Mouse (Mus musculus) embryonic facial prominence, embryonic 13.5 days (tissue): Measurements from ENCODE around the gene Tex46. TPM values are rescaled to one million over a fixed set of nuclear protein-coding genes. Genes with fewer than 3 reads are reported as not detected.
A peak's percentile ranks its signal among the peaks of the same experiment; 100 is the strongest.

ENCODE experiments used
- ATAC-seq: fragments of 200-750 bp; cut with Nextera tagmentation; 2 replicates; pipeline ENCODE4 v1.8.0; 2017; ENCODE audit warnings: low read depth; ENCODE audit not compliant: insufficient number of reproducible peaks, insufficient read depth, low FRiP score, low TSS enrichment
- H3K27ac ChIP-seq: fragments of 300-500 bp; sonication (generic); 2 replicates; pipeline ENCODE4 v1.5.1; 2015; ENCODE audit warnings: moderate library complexity, mild to moderate bottlenecking, inconsistent platforms
- H3K27me3 ChIP-seq: fragments of 300-500 bp; sonication (generic); 2 replicates; pipeline ENCODE4 v1.6.1; 2015; ENCODE audit warnings: mild to moderate bottlenecking, inconsistent platforms
- H3K36me3 ChIP-seq: fragments of 300-500 bp; sonication (generic); 2 replicates; pipeline ENCODE4 v1.6.1; 2015; ENCODE audit warnings: mild to moderate bottlenecking, inconsistent platforms
- H3K4me1 ChIP-seq: fragments of 300-500 bp; sonication (generic); 2 replicates; pipeline ENCODE4 v1.6.1; 2015; ENCODE audit warnings: inconsistent platforms
- H3K4me2 ChIP-seq: fragments of 300-500 bp; sonication (generic); 2 replicates; pipeline ENCODE4 v1.6.1; 2015; ENCODE audit warnings: moderate library complexity, mild to moderate bottlenecking, inconsistent platforms
- H3K4me3 ChIP-seq: fragments of 300-500 bp; sonication (generic); 2 replicates; pipeline ENCODE4 v1.5.1; 2015; ENCODE audit warnings: mild to moderate bottlenecking, inconsistent platforms
- H3K9ac ChIP-seq: fragments of 300-500 bp; sonication (generic); 2 replicates; pipeline ENCODE4 v1.6.1; 2015; ENCODE audit warnings: mild to moderate bottlenecking, inconsistent platforms
- H3K9me3 ChIP-seq: fragments of 300-500 bp; sonication (generic); 2 replicates; pipeline ENCODE4 v1.6.1; 2016; ENCODE audit warnings: inconsistent platforms
- WGBS: fragments of 180-500 bp; shearing (Covaris S2); methylation state at CpG from one replicate; pipeline ENCODE4 v1.1.7; 2015; ENCODE audit warnings: mixed read lengths; 5-methylcytosine and 5-hydroxymethylcytosine counted together
- polyA plus RNA-seq: library from polyadenylated mRNA; unstranded; fragments of >200 nt; fragmentation: Nextera tagmentation; extraction: Ambion mirVana; gene quantifications from 2 replicates; pipeline ENCODE4 v1.2.1, GENCODE M21; 2015

The Tex46 gene
- polyA plus RNA-seq, 1 experiment from 2014 or later: not detected

DNA sequence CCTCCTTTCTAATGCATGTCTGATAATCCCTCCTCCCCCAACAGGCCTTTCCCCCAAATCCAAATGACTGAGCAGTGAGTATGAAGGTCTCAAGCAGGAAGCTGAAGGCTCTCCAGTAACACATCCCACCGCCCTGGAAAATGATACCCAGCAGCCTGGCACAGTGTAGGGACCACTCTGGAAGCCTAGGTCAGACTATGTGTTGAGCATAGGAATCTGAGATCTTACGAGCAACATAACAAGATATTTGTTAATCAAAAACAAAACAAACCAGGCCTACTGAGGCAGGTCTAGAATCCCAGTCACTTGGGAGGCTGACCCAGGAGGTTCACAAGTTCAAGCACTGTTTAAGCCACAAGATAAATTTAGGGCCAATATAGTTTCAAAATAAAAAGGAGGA, 9.7 kb upstream of the Tex46 start:
- Histone ChIP-seq H3K9me3 (no peaks in the 10 kb centered on the region), H3K4me1 (peaks cover 18% of the 10 kb centered on the region), H3K9ac (peak overlapping the region; percentile 99), H3K36me3 (0 out of 2 replicates have a peak, but pooled peaks cover 6% of the 10 kb centered on the region), H3K4me3 (peak overlapping the region; percentile 89), H3K27ac (no peak overlapping the region), H3K4me2 (peak overlapping the region; percentile 64), H3K27me3 (no peaks in the 10 kb centered on the region)
- ATAC-seq: no peak
- WGBS: 83% methylated on average over 2 of the region's 2 CpGs

DNA sequence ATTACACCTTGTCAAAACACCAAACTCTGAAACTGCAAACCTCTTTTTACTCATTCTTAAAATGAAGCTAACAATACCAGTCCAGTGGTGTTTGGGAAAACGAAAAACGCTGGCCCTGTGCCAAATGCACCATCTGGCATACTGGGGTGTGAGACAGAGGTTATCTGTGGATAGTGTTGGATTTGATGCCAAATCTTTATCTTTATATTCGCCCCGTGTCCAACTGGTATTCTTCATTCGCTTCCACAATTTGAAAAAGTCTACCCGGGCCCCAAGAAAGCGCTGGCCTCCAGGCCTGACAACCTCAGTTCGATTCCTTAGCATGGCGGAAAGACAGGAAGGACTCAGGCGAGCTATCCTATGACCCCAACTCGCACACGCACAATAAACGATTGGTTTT, 8.8 kb upstream of the Tex46 start:
- Histone ChIP-seq H3K27ac (peak overlapping the region; percentile 91), H3K27me3 (no peaks in the 10 kb centered on the region), H3K4me2 (peak overlapping the region; percentile 64), H3K9ac (peak overlapping the region; percentile 99), H3K9me3 (no peaks in the 10 kb centered on the region), H3K4me1 (peaks cover 18% of the 10 kb centered on the region), H3K36me3 (0 out of 2 replicates have a peak, but pooled peaks cover 6% of the 10 kb centered on the region), H3K4me3 (peak overlapping the region; percentile 89)
- no peak for ATAC-seq
- under 1% methylated on average over 13 of the region's 13 CpGs for WGBS

DNA sequence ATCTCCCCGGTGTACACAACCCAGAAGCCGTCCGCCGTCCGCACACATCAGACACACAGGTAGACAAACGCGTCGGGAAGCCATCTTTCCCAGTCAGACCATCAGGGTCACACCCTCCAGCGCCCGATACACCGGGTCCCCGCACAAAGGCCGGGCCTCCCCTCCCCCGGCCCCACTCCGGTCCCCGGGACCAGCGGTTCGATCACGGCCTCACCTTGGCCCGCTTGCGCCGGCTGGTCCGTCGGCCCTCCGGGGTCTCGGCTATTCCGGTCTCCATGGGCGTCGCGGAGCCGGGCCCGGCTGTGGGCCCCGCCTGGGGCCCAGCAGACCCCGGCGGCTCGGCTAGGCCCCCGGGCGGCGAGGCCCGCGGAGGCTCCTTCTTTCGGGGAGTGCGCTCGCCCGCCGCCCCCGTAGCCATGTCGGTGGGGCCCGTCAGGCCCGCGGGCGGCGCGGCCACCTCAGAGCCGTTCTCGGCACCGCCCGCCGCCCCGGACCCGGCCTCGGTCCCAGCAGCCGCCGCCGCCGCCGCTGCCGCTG, 8.2 kb upstream of the Tex46 start:
- H3K9me3 ChIP-seq: no peaks in the 10 kb centered on the region
- peak overlapping the region; percentile 99 for H3K9ac ChIP-seq
- H3K4me3 ChIP-seq: peak overlapping the region; percentile 89
- peak overlapping the region; percentile 64 for H3K4me2 ChIP-seq
- no peaks in the 10 kb centered on the region for H3K27me3 ChIP-seq
- H3K4me1 ChIP-seq: peaks cover 18% of the 10 kb centered on the region
- H3K27ac ChIP-seq: peak overlapping the region; percentile 91
- ATAC-seq: peak; percentile 65
- under 1% methylated on average over 68 of the region's 68 CpGs for WGBS
- 0 out of 2 replicates have a peak, but pooled peaks cover 6% of the 10 kb centered on the region for H3K36me3 ChIP-seq

DNA sequence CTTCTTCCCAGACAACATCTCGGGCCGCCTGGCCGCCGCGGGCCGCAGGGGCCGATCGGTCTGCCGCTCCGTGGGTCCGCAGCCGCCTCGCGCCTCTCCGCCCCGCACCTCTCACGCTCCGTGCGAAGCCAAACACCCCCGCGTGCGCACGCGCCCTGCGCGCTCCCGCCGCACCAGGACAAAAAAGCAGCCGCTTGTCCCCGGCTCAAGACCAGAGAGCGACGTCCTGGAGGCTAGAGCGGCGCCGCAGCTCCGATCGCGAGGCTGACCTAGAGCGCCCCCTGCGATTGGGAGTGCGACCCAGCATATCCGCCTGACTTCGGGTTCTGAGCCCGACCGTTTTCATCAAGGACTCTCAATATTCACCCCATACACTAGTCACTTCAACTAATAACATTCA, 7.7 kb upstream of the Tex46 start, which contains the start of gene Kdm1a:
Gene Kdm1a (minus strand): TSS at position 156 of the 400 bp plus-strand sequence.
- H3K27me3 ChIP-seq: no peaks in the 10 kb centered on the region
- 0% methylated on average over 39 of the region's 45 CpGs for WGBS
- H3K4me2 ChIP-seq: peak within 1 kb of the TSS; percentile 64
- peak within 1 kb of the TSS; percentile 89 for H3K4me3 ChIP-seq
- peak; percentile 82 for ATAC-seq
- H3K9me3 ChIP-seq: no peaks in the 10 kb centered on the region
- H3K4me1 ChIP-seq: peaks cover 18% of the 10 kb centered on the region
- H3K36me3 ChIP-seq: 0 out of 2 replicates have a peak, but pooled peaks cover 6% of the 10 kb centered on the region
- H3K27ac ChIP-seq: peak within 1 kb of the TSS; percentile 91
- peak within 1 kb of the TSS; percentile 99 for H3K9ac ChIP-seq

DNA sequence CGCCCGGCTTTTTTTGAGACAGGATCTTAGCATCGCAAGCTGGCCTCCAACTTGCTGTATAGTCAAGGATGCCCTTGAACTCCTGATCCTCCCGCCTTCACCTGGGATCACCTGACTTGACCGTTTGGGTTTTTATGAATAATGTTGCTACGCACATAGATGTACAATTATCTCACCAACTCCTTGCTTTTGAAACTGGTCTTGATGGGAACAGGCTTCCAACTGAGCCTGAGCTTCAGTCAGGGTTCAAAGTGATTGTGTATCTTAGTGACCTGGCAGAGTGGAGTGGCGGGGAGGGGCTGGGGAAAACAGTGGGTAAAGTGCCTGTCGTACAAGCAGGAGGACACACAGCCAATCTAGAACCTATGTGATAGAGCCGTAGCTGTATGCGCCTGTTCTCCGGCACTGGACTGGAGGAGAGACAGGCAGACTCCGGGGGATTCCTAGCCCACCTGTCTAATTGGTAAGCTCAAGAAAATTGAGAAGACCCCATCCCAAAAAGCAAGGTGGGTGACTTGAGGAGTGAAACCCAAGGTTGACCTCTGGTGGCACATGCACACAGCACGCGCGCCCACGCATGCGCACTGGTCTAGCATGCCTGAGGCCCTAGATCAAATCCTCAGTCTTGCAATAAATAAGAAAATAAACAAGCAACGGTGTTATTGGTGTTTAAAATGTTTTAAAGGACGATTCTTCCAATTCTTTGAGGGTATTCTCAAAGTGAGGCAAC, 4.3 kb upstream of the Tex46 start:
- H3K27ac ChIP-seq: no peak overlapping the region
- peaks cover 4% of the 10 kb centered on the region for H3K4me1 ChIP-seq
- no peaks in the 10 kb centered on the region for H3K36me3 ChIP-seq
- 90% methylated on average over 19 of the region's 19 CpGs for WGBS
- no peak overlapping the region for H3K4me2 ChIP-seq
- H3K27me3 ChIP-seq: no peaks in the 10 kb centered on the region
- no peaks in the 10 kb centered on the region for H3K9me3 ChIP-seq
- no peak for ATAC-seq
- no peak overlapping the region for H3K9ac ChIP-seq
- no peak overlapping the region for H3K4me3 ChIP-seq

DNA sequence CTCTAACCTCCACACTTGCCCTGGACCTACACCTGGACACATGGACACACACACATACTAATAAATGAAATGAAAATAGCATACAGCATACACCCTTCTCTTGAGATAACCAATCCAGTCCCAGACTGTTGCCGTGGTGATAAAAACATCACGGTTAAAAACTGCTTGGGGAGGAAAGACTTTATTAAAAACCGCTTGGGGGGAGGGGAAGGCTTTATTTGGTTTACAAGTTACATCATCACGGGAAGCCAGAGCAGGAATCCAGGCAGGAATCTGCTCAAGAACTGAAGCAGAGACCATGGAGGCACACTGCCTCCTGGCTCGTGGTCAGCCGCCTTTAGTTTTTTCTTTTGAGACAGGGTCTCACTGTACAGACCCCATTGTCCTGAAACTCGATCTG, 3.4 kb downstream of the Tex46 start:
- ATAC-seq: no peak
- H3K4me3 ChIP-seq: no peak overlapping the region
- no peak overlapping the region for H3K4me2 ChIP-seq
- H3K4me1 ChIP-seq: no peaks in the 10 kb centered on the region
- H3K36me3 ChIP-seq: no peaks in the 10 kb centered on the region
- 63% methylated on average over 7 of the region's 7 CpGs for WGBS
- no peaks in the 10 kb centered on the region for H3K27me3 ChIP-seq
- H3K9me3 ChIP-seq: no peaks in the 10 kb centered on the region
- no peak overlapping the region for H3K27ac ChIP-seq
- no peak overlapping the region for H3K9ac ChIP-seq

DNA sequence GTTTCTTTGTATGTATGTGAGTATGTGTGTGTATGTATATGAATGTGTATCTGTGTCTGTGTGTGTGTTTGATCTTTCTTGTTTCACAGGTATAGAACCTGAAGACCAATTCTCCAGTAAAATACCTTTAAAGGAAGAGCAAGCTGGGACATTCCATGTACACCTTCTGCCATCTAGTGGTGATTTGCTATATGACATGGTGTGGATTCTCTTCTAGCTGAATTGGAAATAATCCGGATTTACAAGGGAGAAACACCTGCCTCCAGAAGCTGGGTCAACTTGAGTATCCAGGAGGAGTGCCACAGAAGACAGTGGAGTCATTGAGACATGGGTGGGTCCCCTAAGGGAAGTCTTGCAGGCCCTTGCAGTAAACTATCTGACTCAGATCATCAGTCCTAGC, 11.1 kb downstream of the Tex46 start:
- no peaks in the 10 kb centered on the region for H3K9me3 ChIP-seq
- H3K9ac ChIP-seq: no peak overlapping the region
- no peak overlapping the region for H3K4me3 ChIP-seq
- 0% methylated on average over 1 of the region's 1 CpGs for WGBS
- H3K27ac ChIP-seq: no peak overlapping the region
- H3K4me1 ChIP-seq: no peaks in the 10 kb centered on the region
- no peaks in the 10 kb centered on the region for H3K36me3 ChIP-seq
- peaks cover 9% of the 10 kb centered on the region; the same call in 1 of the 2 replicates for H3K27me3 ChIP-seq
- no peak overlapping the region for H3K4me2 ChIP-seq
- ATAC-seq: no peak

DNA sequence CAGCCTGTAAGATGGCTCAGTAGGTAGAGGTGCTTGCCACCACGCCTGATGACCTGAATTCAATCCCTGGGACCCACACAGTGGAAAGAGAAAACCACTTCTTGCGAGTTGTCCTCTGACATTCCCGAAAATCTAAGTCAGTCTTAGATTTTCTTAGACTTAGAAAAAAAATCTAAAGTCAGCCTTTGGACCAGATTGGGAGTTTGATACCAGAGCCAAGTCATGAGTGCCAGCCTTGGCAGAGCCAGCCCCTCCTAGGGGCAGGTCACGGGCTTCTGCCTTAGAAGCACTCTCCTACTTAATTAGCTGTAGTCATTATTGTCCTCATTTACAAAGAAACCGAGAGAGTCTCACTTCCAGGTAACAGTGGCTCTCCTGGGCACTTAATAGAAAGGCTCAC, 11.7 kb downstream of the Tex46 start:
- H3K4me2 ChIP-seq: no peak overlapping the region
- no peak overlapping the region for H3K9ac ChIP-seq
- H3K27ac ChIP-seq: no peak overlapping the region
- no peaks in the 10 kb centered on the region for H3K36me3 ChIP-seq
- no peaks in the 10 kb centered on the region for H3K9me3 ChIP-seq
- WGBS: 53% methylated on average over 5 of the region's 5 CpGs
- H3K4me1 ChIP-seq: no peaks in the 10 kb centered on the region
- no peak for ATAC-seq
- H3K4me3 ChIP-seq: no peak overlapping the region
- peaks cover 9% of the 10 kb centered on the region; the same call in 1 of the 2 replicates for H3K27me3 ChIP-seq

DNA sequence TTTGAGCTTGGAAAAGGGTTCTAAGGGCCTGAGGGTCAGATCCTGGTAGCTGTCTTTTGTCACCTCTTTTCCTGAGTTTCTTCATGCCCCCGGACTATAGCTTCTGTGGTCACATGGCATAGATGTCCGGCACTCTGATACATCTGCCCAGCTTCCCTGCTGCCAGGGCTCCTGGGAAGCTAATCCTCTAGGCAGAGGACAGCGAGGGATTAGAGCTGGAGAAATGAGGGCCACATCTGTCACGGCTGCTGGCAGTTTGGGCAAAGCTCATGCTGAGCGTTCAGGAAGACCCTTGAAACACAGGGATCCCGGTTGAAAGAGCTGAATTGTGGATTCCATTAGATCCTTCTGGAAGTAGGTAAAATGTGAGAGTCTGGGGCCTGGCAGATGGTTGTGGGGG, 12.2 kb downstream of the Tex46 start, which contains the start of gene Lactbl1:
Gene Lactbl1 (plus strand): TSS at position 234 of the 400 bp plus-strand sequence.
- 39% methylated on average over 6 of the region's 6 CpGs for WGBS
- H3K4me1 ChIP-seq: no peaks in the 10 kb centered on the region
- no peak within 1 kb of the TSS for H3K9ac ChIP-seq
- no peaks in the 10 kb centered on the region for H3K36me3 ChIP-seq
- no peak within 1 kb of the TSS for H3K27ac ChIP-seq
- peaks cover 9% of the 10 kb centered on the region; the same call in 1 of the 2 replicates for H3K27me3 ChIP-seq
- no peak within 1 kb of the TSS for H3K4me2 ChIP-seq
- H3K4me3 ChIP-seq: no peak within 1 kb of the TSS
- no peaks in the 10 kb centered on the region for H3K9me3 ChIP-seq
- ATAC-seq: no peak

DNA sequence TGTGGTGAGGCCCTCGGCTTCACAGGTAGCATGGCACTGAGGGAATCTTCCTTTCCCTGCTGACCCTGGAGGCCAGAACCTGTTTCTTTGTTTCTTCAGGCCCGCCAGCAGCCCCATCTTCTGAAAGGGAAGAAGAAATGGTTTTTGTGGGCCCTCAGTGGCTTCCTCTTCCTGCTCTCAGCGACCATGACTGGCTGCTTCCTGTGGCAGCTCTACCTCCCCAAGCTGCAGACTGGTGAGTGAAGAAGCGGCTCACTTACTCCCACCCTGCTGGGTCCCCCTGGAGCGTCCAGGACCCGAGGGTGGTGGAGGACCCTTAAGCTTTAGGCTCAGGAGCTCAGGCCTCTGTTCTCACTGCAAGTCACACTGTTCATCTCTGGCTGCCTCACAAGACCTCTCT, 16.4 kb downstream of the Tex46 start:
- Histone ChIP-seq H3K4me3 (no peak overlapping the region), H3K27me3 (peaks cover 9% of the 10 kb centered on the region; the same call in 1 of the 2 replicates), H3K4me1 (no peaks in the 10 kb centered on the region), H3K27ac (no peak overlapping the region), H3K9me3 (no peaks in the 10 kb centered on the region), H3K4me2 (no peak overlapping the region), H3K36me3 (no peaks in the 10 kb centered on the region), H3K9ac (no peak overlapping the region)
- no peak for ATAC-seq
- WGBS: 63% methylated on average over 6 of the region's 6 CpGs

DNA sequence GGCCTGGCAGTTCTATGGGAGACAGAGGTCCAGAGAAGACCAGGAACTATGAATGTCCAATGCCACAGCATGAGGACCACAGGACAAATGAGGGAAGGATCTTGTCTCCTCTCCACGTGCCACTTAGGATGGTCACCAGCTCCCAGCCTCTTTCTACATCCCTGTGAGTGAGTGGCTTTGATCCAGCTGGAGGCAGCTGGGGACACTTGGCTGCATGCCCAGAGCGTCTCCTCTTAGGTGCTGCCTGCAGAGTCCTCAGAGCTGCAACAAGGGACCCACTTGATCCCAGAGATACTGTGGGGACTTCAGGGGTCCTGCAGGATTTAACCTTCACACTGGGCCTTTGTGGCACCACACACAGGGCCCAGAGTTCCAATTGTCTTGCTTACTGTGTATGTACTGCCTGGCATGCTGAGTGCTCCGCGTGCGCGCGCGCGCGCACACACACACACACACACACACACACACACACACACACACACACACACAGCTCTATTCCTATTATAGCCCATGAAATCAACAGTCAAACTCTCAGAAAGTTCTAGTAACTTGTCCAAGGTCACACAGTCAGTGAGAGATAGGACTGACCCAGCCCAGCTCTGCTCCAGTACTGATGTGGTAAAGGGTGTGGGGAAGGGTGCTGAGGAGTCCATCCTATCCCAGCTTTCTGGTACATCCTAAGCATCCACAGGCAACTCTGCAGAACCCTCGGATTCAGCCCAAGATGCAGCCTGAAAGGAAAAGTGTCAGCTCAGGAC, 21.2 kb downstream of the Tex46 start:
- no peak for ATAC-seq
- Histone ChIP-seq H3K9ac (no peak overlapping the region), H3K27ac (no peak overlapping the region), H3K4me2 (no peak overlapping the region), H3K36me3 (no peaks in the 10 kb centered on the region), H3K27me3 (peaks cover 10% of the 10 kb centered on the region), H3K4me1 (no peaks in the 10 kb centered on the region), H3K9me3 (no peaks in the 10 kb centered on the region), H3K4me3 (no peak overlapping the region)
- WGBS: 86% methylated on average over 11 of the region's 11 CpGs
